Mouse (Mus musculus): ENCODE data around the gene Btbd18.

DNA sequence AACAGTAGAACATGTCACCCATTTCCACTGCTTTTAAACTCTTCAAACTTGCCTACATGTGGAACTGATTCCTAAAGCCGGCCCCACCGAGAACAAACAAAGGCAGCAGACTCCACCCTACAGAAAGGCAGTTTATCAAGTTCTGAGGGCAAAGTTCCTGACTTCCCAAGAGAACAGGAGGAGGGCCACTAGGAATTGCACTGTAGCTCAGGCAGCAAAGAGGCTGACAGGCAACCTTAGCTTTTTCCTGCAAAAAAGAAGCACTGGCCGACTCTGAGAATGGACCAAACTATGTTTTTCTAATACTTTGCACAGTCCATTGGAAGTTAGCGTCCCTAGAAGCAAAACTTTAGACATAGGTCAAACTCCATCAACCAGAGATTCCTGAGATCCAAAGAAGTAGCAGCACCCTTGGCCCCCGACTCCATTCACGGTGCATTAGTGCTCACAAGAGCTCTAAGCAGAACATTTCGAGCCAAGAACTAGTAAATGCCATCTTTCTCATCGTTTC lies 22.6 kb upstream of the Btbd18 start:
- TF ChIP-seq TAL1 (IDR thresholded peaks at IDR 0.05; ENCODE audit: low read length) (no peak), GATA1 (IDR thresholded peaks at IDR 0.05; ENCODE audit: low read length) (no peak)
